Mouse (Mus musculus): Measurements from ENCODE around the gene Upp2. TPM values are rescaled to one million over a fixed set of nuclear protein-coding genes. Genes with fewer than 3 reads are reported as not detected.

Upp2 gene
- polyA plus RNA-seq, 1 experiment from 2014 or later: 6.1 TPM

DNA sequence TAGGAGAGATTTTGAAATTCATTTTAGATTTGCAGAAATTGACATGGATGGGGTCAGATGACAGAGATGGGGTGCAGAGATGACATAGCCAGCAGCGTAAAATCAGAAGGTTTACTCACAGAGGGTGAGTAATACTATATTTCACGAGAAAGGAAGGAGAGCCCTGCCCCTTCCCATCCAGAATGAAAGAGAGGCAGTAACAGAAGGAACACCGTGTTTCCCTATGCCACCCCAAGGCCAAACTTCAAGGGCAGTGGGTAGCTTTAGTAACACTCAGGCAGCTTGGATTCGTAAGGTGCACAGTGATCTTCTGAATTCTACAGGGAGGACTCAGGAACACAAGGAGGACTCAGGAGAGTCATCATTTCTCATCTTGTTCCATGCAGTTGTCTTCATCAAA lies 144.0 kb downstream of the Upp2 start:
- Histone ChIP-seq H3K27me3 (ENCODE audit: low read depth, poor library complexity, severe bottlenecking) (no peaks in the 10 kb centered on the region), H3K9me3 (replicated peaks) (no peaks in the 10 kb centered on the region), H3K27ac (no peak overlapping the region), H3K36me3 (no peaks in the 10 kb centered on the region), H3K4me1 (no peaks in the 10 kb centered on the region), H3K4me3 (no peak overlapping the region)
- 86% methylated on average over 4 of the region's 4 CpGs for WGBS
- no peak for DNase-seq (ENCODE audit: low spot score)

DNA sequence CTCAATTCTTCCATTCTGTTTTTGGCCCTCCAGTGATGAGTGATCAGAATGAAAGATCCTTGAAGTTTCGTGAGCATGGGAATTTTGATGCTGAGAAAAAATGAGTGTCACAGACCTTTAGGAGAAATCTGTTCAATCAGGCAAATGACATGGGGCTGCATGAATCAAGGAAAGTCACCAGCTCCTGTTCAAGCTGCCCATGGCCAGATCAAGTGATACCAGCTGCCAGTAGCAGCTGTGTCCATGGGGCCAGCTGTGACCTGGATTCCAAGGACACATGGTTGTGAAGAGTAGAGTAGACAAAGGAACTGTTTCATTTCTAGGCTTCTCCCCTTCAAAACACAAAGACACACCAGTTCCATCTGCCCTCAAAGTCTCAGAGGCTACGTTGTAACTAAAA lies 144.4 kb downstream of the Upp2 start:
- no peak overlapping the region for H3K4me3 ChIP-seq
- H3K27ac ChIP-seq: no peak overlapping the region
- no peaks in the 10 kb centered on the region for H3K4me1 ChIP-seq
- no peaks in the 10 kb centered on the region for H3K27me3 ChIP-seq (ENCODE audit: low read depth, poor library complexity, severe bottlenecking)
- 80% methylated on average over 2 of the region's 2 CpGs for WGBS
- no peaks in the 10 kb centered on the region for H3K9me3 ChIP-seq (replicated peaks)
- DNase-seq (ENCODE audit: low spot score): no peak
- no peaks in the 10 kb centered on the region for H3K36me3 ChIP-seq

DNA sequence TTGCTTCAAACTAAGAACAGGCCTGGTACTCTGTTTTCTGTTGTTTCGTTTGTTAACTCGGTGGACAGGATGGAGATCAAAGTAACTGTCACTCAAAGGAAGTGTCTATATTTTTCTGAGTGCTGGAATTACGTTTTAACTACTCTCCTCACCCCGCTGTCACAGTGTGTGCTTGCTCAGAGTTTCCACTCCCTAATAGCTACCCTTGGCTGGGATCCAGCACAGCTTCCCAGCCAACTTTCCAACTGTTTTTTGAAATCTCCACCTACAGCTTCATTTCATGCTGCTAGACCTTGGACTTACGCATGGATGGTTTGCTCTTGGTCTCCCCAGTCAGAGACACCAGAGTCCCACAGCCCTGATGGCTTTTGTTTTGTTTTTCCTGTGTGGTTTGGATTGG lies 144.8 kb downstream of the Upp2 start:
- Histone ChIP-seq H3K27ac (no peak overlapping the region), H3K4me3 (no peak overlapping the region), H3K9me3 (replicated peaks) (no peaks in the 10 kb centered on the region), H3K27me3 (ENCODE audit: low read depth, poor library complexity, severe bottlenecking) (no peaks in the 10 kb centered on the region), H3K36me3 (no peaks in the 10 kb centered on the region), H3K4me1 (no peaks in the 10 kb centered on the region)
- WGBS: 74% methylated on average over 5 of the region's 5 CpGs
- no peak for DNase-seq (ENCODE audit: low spot score)

DNA sequence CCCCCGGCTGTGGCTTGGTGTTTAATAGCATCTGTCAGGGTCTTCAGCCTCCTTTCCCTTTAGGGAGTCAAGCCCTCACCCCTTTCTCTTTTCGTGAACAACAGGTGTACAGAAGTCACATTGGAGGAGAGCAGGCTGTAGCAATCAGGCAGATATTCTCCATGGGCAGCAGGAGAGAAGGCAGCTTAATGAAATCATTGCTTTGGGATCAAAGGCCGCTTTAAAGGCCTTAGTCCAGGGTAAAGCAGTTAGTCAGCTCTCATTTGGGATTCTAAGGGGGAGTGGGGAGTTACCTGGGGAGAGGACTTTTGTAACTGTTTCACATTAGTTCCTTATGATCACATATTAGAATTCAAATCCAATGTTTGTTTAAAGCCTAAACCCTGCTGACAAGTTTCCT lies 150.8 kb downstream of the Upp2 start:
- Histone ChIP-seq H3K27me3 (ENCODE audit: low read depth, poor library complexity, severe bottlenecking) (no peaks in the 10 kb centered on the region), H3K36me3 (no peaks in the 10 kb centered on the region)

DNA sequence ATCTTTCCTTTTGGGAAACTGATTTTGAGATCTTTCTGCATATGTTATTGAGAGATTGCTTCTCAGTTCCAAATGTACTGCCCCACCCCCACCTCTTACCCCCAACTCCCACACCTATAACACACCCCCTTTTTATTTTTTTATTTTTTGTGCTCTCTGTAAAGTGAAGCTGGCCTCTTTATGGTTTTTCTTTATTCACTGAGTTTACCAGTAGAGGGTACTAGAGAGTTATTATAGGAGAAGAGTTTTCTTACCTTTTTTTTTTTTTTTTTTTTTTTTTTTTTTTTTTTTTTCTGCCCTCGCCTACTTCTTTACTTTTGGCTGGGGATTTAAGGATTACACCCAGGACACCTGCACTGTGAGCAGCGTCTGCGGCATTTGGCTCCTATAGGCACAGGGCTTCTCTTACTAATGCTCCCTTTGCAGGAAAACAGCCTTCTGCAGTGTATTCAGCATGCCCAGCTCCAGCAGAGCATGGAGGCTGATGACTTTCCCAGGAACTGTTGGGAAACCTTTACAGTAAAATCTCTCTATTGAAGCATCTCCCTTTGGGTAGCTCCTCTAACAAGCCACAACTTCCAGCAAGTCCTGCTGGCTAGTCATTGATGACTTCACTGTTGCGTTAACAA lies 170.2 kb downstream of the Upp2 start:
- WGBS: 39% methylated on average over 4 of the region's 4 CpGs
- Histone ChIP-seq H3K27ac (no peak overlapping the region), H3K4me1 (no peaks in the 10 kb centered on the region), H3K27me3 (ENCODE audit: low read depth, poor library complexity, severe bottlenecking) (no peaks in the 10 kb centered on the region), H3K9me3 (replicated peaks) (no peaks in the 10 kb centered on the region), H3K4me3 (no peak overlapping the region), H3K36me3 (no peaks in the 10 kb centered on the region)
- DNase-seq (ENCODE audit: low spot score): no peak

More for the DNA sequence above, 150.8 kb downstream of the Upp2 start:
- no peak overlapping the region for H3K27ac ChIP-seq
- no peaks in the 10 kb centered on the region for H3K4me1 ChIP-seq
- WGBS: 59% methylated on average over 3 of the region's 3 CpGs
- no peaks in the 10 kb centered on the region for H3K9me3 ChIP-seq (replicated peaks)
- DNase-seq (ENCODE audit: low spot score): no peak
- no peak overlapping the region for H3K4me3 ChIP-seq

DNA sequence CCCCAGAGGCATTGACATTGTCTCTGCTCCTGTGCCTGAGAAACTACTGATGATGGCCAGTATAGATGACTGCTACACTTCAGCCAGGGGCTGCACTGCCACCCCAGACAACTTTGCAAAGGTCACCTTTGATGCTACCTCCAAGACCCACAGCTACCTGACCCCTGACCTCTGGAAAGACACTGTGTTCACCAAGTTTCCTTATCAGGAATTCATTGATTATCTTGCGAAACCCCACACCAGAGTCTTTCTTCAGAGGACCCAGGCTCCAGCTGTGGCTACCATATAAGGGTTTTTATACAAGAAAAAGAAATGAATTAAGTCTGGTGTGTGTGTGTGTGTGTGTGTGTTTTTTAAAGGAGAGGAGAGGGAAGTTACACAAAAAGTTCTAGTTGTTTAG lies 174.1 kb downstream of the Upp2 start:
- H3K27ac ChIP-seq: no peak overlapping the region
- 83% methylated on average over 1 of the region's 1 CpGs for WGBS

DNA sequence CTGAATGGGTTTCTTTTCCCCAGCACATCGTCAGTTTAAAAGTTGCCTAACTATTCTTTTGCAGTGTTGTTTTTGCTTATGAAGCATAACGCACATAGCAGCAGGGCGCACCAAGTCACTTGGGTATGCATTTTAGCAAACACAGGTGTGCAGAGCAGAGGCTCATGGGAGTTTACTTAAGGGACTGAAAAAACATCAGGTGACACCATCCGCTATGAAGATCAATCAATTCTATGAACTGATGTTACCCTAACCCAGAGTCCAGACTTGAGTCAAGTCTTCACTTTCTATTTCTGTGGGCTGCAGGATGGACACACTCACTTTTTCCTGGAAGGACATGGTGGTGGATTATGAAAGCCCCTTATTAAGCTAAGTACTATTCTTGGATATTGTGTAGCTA lies 174.9 kb downstream of the Upp2 start:
- Histone ChIP-seq H3K36me3 (no peaks in the 10 kb centered on the region), H3K27ac (no peak overlapping the region), H3K27me3 (ENCODE audit: low read depth, poor library complexity, severe bottlenecking) (no peaks in the 10 kb centered on the region), H3K4me1 (no peaks in the 10 kb centered on the region), H3K4me3 (no peak overlapping the region), H3K9me3 (replicated peaks) (no peaks in the 10 kb centered on the region)
- no peak for DNase-seq (ENCODE audit: low spot score)
- 96% methylated on average over 4 of the region's 4 CpGs for WGBS

More for the DNA sequence above, 174.1 kb downstream of the Upp2 start:
- Histone ChIP-seq H3K9me3 (replicated peaks) (no peaks in the 10 kb centered on the region), H3K27me3 (ENCODE audit: low read depth, poor library complexity, severe bottlenecking) (no peaks in the 10 kb centered on the region), H3K4me1 (no peaks in the 10 kb centered on the region), H3K36me3 (no peaks in the 10 kb centered on the region), H3K4me3 (no peak overlapping the region)
- no peak for DNase-seq (ENCODE audit: low spot score)

DNA sequence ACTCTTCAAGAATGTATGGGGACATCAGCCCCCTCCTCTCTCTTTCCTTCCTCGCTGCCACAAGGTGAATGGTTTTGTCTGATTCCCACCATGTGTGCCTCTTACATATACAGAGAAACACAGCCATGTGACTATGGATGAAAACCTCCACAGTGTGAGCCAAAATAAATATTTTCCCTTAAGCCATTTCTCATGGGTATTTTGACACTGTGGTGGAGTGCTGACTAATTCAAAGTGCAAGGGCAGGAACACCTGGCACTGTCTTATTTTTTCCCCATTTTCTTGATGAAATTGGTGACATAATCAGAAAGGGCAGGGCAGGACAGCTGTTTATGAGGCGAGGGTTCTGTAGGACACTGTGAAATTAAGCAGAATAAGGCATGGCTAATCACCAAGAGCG lies 176.3 kb downstream of the Upp2 start:
- WGBS: 80% methylated on average over 3 of the region's 3 CpGs
- H3K36me3 ChIP-seq: no peaks in the 10 kb centered on the region
- H3K4me3 ChIP-seq: no peak overlapping the region
- H3K9me3 ChIP-seq (replicated peaks): no peaks in the 10 kb centered on the region
- H3K4me1 ChIP-seq: no peaks in the 10 kb centered on the region
- H3K27me3 ChIP-seq (ENCODE audit: low read depth, poor library complexity, severe bottlenecking): no peaks in the 10 kb centered on the region
- no peak for DNase-seq (ENCODE audit: low spot score)
- H3K27ac ChIP-seq: no peak overlapping the region

DNA sequence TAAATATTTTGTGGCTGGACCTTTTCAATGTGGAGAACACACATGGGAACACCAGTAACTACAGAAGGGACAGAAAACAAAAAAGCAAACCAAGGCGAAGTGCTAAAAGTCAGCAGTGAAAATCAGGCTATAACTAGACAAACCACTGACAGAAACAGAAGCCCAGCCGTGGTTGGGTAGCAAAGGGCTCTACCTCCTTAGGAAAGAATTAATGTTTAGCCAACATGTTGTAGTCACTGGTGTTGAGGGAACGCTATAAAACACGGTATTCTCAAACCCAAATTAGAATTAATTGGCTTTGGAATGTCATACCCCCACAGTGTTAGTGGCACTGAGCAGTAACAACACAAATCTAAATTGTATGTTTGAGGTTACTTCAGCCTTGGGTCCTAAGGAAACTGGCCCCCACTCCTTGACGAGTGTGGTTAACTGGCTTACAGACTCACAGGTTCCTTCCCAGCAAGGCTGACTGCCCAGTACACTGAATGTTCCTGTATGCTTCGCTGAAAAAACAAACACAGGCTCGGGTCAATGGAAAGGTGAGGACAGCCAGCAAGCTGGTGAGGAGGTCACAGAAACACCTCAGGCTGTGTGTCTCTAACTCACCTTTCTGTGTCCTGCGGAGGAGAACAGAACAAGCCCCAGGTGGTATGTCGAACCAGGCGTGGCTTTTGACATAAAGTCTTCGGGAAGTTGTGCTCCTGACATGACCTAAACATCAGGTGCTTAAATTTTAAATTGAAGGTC lies 180.6 kb downstream of the Upp2 start:
- Histone ChIP-seq H3K9me3 (replicated peaks) (no peaks in the 10 kb centered on the region), H3K4me3 (no peak overlapping the region), H3K27me3 (ENCODE audit: low read depth, poor library complexity, severe bottlenecking) (no peaks in the 10 kb centered on the region), H3K27ac (no peak overlapping the region), H3K36me3 (no peaks in the 10 kb centered on the region), H3K4me1 (no peaks in the 10 kb centered on the region)
- no peak for DNase-seq (ENCODE audit: low spot score)
- WGBS: 81% methylated on average over 11 of the region's 11 CpGs

DNA sequence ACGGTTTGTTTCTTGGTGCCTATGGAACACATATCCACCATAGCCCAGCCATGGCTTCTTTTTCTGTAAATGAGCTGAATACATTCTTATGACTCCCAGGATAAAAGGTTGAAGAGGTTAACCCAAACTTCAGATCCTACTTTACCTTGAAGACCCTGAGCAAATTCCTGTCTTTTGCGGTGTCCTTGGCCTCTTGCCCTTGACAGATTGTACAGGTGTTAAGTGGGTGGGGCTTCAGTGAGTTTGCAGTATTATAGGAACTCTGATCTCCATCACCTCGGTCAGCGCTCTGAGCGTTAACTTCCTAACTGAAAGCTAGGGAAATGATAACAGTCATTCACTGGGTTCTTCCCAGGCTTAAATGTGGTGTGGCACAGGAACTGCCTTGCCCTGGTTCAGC lies 181.2 kb downstream of the Upp2 start:
- 87% methylated on average over 5 of the region's 5 CpGs for WGBS
- no peaks in the 10 kb centered on the region for H3K27me3 ChIP-seq (ENCODE audit: low read depth, poor library complexity, severe bottlenecking)

DNA sequence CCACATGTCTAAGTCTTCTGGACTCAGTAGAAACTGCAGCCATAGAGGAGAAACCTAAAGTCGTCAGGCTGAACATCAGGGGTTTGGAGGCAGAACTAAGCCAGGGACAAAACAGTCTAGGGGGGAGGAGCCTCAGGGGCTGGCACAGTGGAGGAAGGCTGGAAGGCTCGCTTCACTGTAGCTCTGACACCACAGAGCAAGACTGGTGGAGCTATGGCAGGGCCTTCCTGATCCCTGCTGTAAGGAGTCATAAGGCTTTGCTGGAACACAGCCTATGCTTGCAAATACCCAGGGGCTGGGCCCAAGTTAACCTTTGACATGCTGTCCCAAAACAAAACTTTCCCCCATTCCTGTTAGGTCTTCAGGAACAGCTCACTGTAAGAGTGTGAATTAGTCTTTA lies 185.8 kb downstream of the Upp2 start:
- H3K36me3 ChIP-seq: no peaks in the 10 kb centered on the region
- no peak overlapping the region for H3K27ac ChIP-seq
- no peaks in the 10 kb centered on the region for H3K9me3 ChIP-seq (replicated peaks)
- no peak overlapping the region for H3K4me3 ChIP-seq
- no peaks in the 10 kb centered on the region for H3K27me3 ChIP-seq (ENCODE audit: low read depth, poor library complexity, severe bottlenecking)
- no peaks in the 10 kb centered on the region for H3K4me1 ChIP-seq
- WGBS: 43% methylated on average over 2 of the region's 2 CpGs
- DNase-seq (ENCODE audit: low spot score): no peak

More for the DNA sequence above, 181.2 kb downstream of the Upp2 start:
- Histone ChIP-seq H3K27ac (no peak overlapping the region), H3K4me3 (no peak overlapping the region), H3K9me3 (replicated peaks) (no peaks in the 10 kb centered on the region), H3K4me1 (no peaks in the 10 kb centered on the region), H3K36me3 (no peaks in the 10 kb centered on the region)
- DNase-seq (ENCODE audit: low spot score): no peak

DNA sequence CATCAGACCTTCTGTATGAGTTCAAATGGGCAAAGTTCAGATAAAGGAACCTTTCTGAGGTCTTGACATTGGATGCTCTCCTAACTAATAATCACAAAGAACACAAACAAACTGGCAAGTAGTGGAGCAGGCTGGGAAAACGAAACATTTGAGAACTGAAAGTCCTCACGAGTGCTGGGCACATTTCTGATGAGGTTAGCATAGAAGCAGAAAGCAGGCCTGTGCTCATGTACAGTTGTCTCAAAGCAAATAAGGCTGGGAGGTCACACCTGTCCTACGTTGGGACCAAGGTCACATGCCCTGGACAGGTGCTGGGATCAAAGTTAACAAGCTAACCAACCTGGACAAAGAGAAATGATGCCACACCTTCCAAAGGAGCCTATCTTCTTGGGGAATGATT lies 187.6 kb downstream of the Upp2 start:
- no peaks in the 10 kb centered on the region for H3K4me1 ChIP-seq
- WGBS: 77% methylated on average over 3 of the region's 3 CpGs
- no peaks in the 10 kb centered on the region for H3K9me3 ChIP-seq (replicated peaks)
- no peak overlapping the region for H3K27ac ChIP-seq
- no peak for DNase-seq (ENCODE audit: low spot score)
- H3K4me3 ChIP-seq: no peak overlapping the region
- H3K27me3 ChIP-seq (ENCODE audit: low read depth, poor library complexity, severe bottlenecking): no peaks in the 10 kb centered on the region
- no peaks in the 10 kb centered on the region for H3K36me3 ChIP-seq

DNA sequence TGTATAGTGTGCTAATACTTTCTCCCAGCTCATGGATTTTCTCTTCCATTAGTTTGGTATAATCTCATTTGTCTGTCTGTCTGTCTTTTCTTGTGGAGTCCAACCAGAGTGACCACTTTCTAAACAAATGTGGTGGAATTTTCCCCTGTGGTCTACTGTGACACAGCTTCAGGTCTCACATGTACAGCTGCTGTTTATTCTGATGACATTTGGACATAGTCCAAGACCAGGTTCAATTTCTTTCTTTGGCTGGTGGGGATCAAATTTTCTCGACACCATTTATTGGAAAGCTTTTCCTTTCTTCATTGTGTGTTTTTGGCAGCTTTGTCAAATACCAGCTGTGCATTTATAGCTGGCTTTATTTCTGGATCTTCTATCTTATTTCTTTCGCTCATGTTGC lies 191.0 kb downstream of the Upp2 start:
- no peaks in the 10 kb centered on the region for H3K4me1 ChIP-seq
- H3K27me3 ChIP-seq (ENCODE audit: low read depth, poor library complexity, severe bottlenecking): no peaks in the 10 kb centered on the region
- H3K36me3 ChIP-seq: no peaks in the 10 kb centered on the region
- H3K4me3 ChIP-seq: no peak overlapping the region
- H3K27ac ChIP-seq: no peak overlapping the region
- H3K9me3 ChIP-seq (replicated peaks): no peaks in the 10 kb centered on the region
- DNase-seq (ENCODE audit: low spot score): no peak
- WGBS: 91% methylated on average over 2 of the region's 2 CpGs

DNA sequence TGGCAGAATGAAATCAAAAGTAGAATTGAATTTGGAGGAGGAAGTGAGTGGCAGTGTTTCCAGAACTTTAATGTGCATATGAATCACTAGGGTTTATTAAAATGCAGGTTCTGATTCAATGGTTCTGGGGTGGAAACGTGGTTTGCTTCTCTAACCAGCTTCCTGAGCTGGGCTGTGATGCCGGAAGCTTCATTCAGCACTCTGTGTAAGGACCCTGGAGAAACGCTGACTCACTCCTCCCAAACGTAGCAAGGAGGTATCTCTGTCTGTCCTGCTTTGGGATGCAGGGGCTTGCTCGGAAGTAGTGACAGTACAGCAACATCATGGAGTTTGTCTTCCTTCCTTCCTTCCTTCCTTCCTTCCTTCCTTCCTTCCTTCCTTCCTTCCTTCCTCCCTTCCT lies 192.6 kb downstream of the Upp2 start:
- no peak for DNase-seq (ENCODE audit: low spot score)
- no peaks in the 10 kb centered on the region for H3K4me1 ChIP-seq
- no peaks in the 10 kb centered on the region for H3K27me3 ChIP-seq (ENCODE audit: low read depth, poor library complexity, severe bottlenecking)
- H3K36me3 ChIP-seq: no peaks in the 10 kb centered on the region
- no peak overlapping the region for H3K4me3 ChIP-seq
- no peaks in the 10 kb centered on the region for H3K9me3 ChIP-seq (replicated peaks)
- 67% methylated on average over 5 of the region's 5 CpGs for WGBS
- no peak overlapping the region for H3K27ac ChIP-seq
